Mouse (Mus musculus): ENCODE measurements around the gene Jun. TPM values are rescaled to one million over a fixed set of nuclear protein-coding genes. Genes with fewer than 3 reads are reported as not detected.

Jun gene
- total RNA-seq, 1 experiment, result 16.6 TPM

DNA sequence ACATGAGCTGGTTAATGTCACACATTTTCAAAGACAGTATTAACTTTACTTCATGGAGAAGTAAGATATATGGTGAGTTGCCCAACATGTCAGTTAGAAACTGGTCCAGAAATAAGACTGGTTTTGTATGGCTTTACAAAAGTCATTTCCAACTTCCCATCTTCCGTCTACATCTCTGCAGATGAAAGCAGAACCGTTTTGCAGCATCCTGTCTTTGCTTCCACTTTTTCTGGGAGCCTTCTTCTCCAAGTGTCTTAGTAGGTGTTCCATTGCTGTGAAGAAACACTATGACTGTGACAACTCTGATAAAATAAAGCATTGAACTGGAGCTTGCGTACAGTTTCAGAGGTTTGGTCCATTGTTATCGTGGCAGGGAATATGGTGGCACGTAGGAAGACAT lies 37.0 kb upstream of the Jun start:
- no peak for DNase-seq (ENCODE audit: low read depth, low spot score)
- no peaks in the 10 kb centered on the region for H3K9me3 ChIP-seq (ENCODE audit: control insufficient read depth, insufficient read depth, low read depth, low read length)
- no peak overlapping the region for H3K9ac ChIP-seq (ENCODE audit: insufficient read depth, low read depth, low read length, poor library complexity, severe bottlenecking)
- TF ChIP-seq HCFC1 (IDR thresholded peaks at IDR 0.05; ENCODE audit: borderline replicate concordance, insufficient read depth, low read length) (no peak), CHD2 (IDR thresholded peaks at IDR 0.05; ENCODE audit: low read depth, low read length) (no peak), ZC3H11A (IDR thresholded peaks at IDR 0.05; ENCODE audit: borderline replicate concordance, low read depth, low read length) (no peak), ZNF384 (IDR thresholded peaks at IDR 0.05; ENCODE audit: low read depth, low read length) (no peak), MAFK (IDR thresholded peaks at IDR 0.05; ENCODE audit: insufficient read depth, low read depth, low read length) (no peak)
- no peak overlapping the region for H3K4me3 ChIP-seq (ENCODE audit: insufficient read depth in 1 of 2, low read depth in 1 of 2, low read length in 2 of 2, poor library complexity in 1 of 2, severe bottlenecking in 1 of 2)
- H3K4me1 ChIP-seq (ENCODE audit: control insufficient read depth in 2 of 2, insufficient read depth in 2 of 2, low read length in 2 of 2, poor library complexity in 1 of 2), result no peaks in the 10 kb centered on the region
- in situ Hi-C loops (cut with MboI; ENCODE audit: low sequenced_read_pairs in 2 of 2, unreplicated experiment in 2 of 2), result no loop called here
- H3K36me3 ChIP-seq (ENCODE audit: control insufficient read depth, insufficient read depth, low read length, poor library complexity, severe bottlenecking), result no peaks in the 10 kb centered on the region
- H3K27ac ChIP-seq (ENCODE audit: insufficient read depth, low read depth, low read length, poor library complexity, severe bottlenecking), result no peak overlapping the region

DNA sequence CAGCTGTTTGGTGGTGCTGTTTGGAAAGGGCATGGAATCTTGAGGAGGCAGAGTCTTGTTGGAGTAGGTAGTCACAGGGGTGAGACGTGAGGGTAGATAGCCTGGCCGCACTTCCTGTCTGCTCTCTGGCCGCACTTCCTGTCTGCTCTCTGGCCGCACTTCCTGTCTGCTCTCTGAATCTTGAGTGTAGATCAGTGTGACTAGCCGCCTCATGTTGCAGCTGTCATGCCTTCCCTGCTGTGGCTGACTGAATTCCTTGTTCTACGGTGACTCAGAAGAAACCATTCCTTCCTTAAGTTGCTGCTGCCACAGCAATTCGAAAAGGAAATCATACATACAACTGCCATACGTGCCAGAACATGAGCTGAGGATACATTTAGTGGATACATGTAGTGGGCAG lies 31.9 kb upstream of the Jun start:
- H3K9me3 ChIP-seq (ENCODE audit: control insufficient read depth, insufficient read depth, low read depth, low read length), result no peaks in the 10 kb centered on the region
- DNase-seq (ENCODE audit: low read depth, low spot score), result no peak
- no peaks in the 10 kb centered on the region for H3K36me3 ChIP-seq (ENCODE audit: control insufficient read depth, insufficient read depth, low read length, poor library complexity, severe bottlenecking)
- in situ Hi-C loops (cut with MboI; ENCODE audit: low sequenced_read_pairs in 2 of 2, unreplicated experiment in 2 of 2), result no loop called here
- TF ChIP-seq MAFK (IDR thresholded peaks at IDR 0.05; ENCODE audit: insufficient read depth, low read depth, low read length) (no peak), ZNF384 (IDR thresholded peaks at IDR 0.05; ENCODE audit: low read depth, low read length) (no peak)
- no peaks in the 10 kb centered on the region for H3K4me1 ChIP-seq (ENCODE audit: control insufficient read depth in 2 of 2, insufficient read depth in 2 of 2, low read length in 2 of 2, poor library complexity in 1 of 2)
- H3K27ac ChIP-seq (ENCODE audit: insufficient read depth, low read depth, low read length, poor library complexity, severe bottlenecking), result no peak overlapping the region
- H3K9ac ChIP-seq (ENCODE audit: insufficient read depth, low read depth, low read length, poor library complexity, severe bottlenecking), result no peak overlapping the region
- no peak overlapping the region for H3K4me3 ChIP-seq (ENCODE audit: insufficient read depth in 1 of 2, low read depth in 1 of 2, low read length in 2 of 2, poor library complexity in 1 of 2, severe bottlenecking in 1 of 2)

DNA sequence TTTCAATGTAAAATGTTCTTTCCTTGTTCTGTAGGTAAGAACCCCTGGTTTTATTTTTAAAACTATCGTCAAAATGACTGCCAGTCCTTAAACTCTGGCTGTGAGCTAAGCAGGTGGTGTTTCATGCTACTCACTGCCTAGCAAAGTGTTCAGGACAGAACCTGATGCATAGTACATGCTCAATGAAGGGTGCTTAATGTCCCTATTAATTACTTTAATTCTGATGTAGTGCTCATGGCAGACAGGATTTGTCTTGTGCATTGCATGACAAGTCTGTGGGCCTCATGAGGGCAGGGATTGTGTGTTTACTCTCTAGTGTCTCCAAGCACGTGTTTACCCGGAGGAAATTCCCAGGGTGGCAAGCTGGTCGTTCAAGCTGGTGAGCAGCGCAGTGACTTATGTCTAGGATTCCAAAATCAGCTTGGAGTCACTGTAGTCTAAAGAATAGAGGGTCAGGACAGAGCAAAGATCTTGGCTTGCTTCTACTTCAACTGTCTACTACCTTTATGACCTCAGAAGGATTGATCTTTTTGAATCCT lies 31.2 kb upstream of the Jun start:
- Histone ChIP-seq H3K27ac (ENCODE audit: insufficient read depth, low read depth, low read length, poor library complexity, severe bottlenecking) (no peak overlapping the region), H3K9me3 (ENCODE audit: control insufficient read depth, insufficient read depth, low read depth, low read length) (no peaks in the 10 kb centered on the region), H3K9ac (ENCODE audit: insufficient read depth, low read depth, low read length, poor library complexity, severe bottlenecking) (no peak overlapping the region), H3K36me3 (ENCODE audit: control insufficient read depth, insufficient read depth, low read length, poor library complexity, severe bottlenecking) (no peaks in the 10 kb centered on the region), H3K4me1 (ENCODE audit: control insufficient read depth in 2 of 2, insufficient read depth in 2 of 2, low read length in 2 of 2, poor library complexity in 1 of 2) (no peaks in the 10 kb centered on the region), H3K4me3 (ENCODE audit: insufficient read depth in 1 of 2, low read depth in 1 of 2, low read length in 2 of 2, poor library complexity in 1 of 2, severe bottlenecking in 1 of 2) (no peak overlapping the region)
- DNase-seq (ENCODE audit: low read depth, low spot score), result no peak
- in situ Hi-C loops (cut with MboI; ENCODE audit: low sequenced_read_pairs in 2 of 2, unreplicated experiment in 2 of 2), result no loop called here
- TF ChIP-seq MAFK (IDR thresholded peaks at IDR 0.05; ENCODE audit: insufficient read depth, low read depth, low read length) (no peak), CHD2 (IDR thresholded peaks at IDR 0.05; ENCODE audit: low read depth, low read length) (no peak), ZNF384 (IDR thresholded peaks at IDR 0.05; ENCODE audit: low read depth, low read length) (no peak), ZC3H11A (IDR thresholded peaks at IDR 0.05; ENCODE audit: borderline replicate concordance, low read depth, low read length) (no peak), HCFC1 (IDR thresholded peaks at IDR 0.05; ENCODE audit: borderline replicate concordance, insufficient read depth, low read length) (no peak)

DNA sequence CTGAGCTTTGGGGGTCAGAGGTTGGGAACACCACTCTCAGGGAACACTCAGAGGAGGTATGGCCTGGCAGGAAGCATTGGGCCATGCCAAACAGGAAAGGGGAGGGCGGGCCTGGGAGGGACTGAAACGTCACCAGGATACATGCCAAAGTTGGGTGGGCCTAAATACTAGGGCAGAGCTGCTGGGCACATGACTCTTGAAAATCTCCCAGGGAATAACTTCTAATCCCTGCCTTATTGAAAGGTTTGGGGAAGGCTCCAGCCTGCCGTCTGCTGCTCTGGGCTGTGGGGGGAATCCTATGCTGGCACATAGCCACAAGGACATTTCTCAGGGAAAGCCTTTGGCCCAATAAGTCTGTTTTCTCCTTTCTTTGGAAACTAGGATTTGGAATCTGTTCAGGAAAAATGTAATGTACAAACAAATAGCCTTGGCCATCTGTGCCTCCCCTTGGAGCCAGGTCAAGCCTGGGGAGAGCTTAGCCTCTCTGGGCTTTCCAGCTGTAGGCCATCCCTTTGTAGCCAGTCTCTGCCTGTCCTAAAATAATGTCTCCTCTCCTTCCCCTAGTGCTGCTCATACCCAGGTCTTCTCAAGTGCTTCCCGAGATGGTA lies 30.6 kb upstream of the Jun start:
- Histone ChIP-seq H3K4me3 (ENCODE audit: insufficient read depth in 1 of 2, low read depth in 1 of 2, low read length in 2 of 2, poor library complexity in 1 of 2, severe bottlenecking in 1 of 2) (no peak overlapping the region), H3K4me1 (ENCODE audit: control insufficient read depth in 2 of 2, insufficient read depth in 2 of 2, low read length in 2 of 2, poor library complexity in 1 of 2) (no peaks in the 10 kb centered on the region), H3K9me3 (ENCODE audit: control insufficient read depth, insufficient read depth, low read depth, low read length) (no peaks in the 10 kb centered on the region), H3K36me3 (ENCODE audit: control insufficient read depth, insufficient read depth, low read length, poor library complexity, severe bottlenecking) (no peaks in the 10 kb centered on the region), H3K9ac (ENCODE audit: insufficient read depth, low read depth, low read length, poor library complexity, severe bottlenecking) (no peak overlapping the region), H3K27ac (ENCODE audit: insufficient read depth, low read depth, low read length, poor library complexity, severe bottlenecking) (no peak overlapping the region)
- TF ChIP-seq ZC3H11A (IDR thresholded peaks at IDR 0.05; ENCODE audit: borderline replicate concordance, low read depth, low read length), result no peak
- no peak for TF ChIP-seq ZNF384 (IDR thresholded peaks at IDR 0.05; ENCODE audit: low read depth, low read length)
- in situ Hi-C loops (cut with MboI; ENCODE audit: low sequenced_read_pairs in 2 of 2, unreplicated experiment in 2 of 2), result no loop called here
- DNase-seq (ENCODE audit: low read depth, low spot score), result no peak

DNA sequence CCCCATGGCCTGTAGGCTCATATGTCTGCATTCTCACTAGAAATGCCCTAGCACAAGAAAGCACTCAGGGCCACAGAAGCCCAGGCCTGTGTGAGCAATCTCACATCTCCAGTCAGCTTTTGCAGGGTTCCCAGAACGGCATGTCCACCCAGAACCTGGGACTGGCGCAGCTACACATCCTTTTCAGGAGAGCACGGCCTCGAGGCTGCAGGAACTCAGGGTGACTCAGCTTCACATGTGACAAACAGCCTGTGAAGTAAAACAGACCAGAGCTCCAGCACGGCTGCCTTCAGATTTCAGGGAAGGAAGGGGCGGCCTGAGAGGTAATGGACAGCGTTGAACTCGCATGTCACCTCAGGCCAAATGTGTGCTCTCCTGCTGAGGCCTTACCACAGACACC lies 29.6 kb upstream of the Jun start:
- in situ Hi-C loops (cut with MboI; ENCODE audit: low sequenced_read_pairs in 2 of 2, unreplicated experiment in 2 of 2), result no loop called here

More for the DNA sequence above, 29.6 kb upstream of the Jun start:
- no peak overlapping the region for H3K9ac ChIP-seq (ENCODE audit: insufficient read depth, low read depth, low read length, poor library complexity, severe bottlenecking)
- no peaks in the 10 kb centered on the region for H3K9me3 ChIP-seq (ENCODE audit: control insufficient read depth, insufficient read depth, low read depth, low read length)
- no peak overlapping the region for H3K27ac ChIP-seq (ENCODE audit: insufficient read depth, low read depth, low read length, poor library complexity, severe bottlenecking)
- H3K4me3 ChIP-seq (ENCODE audit: insufficient read depth in 1 of 2, low read depth in 1 of 2, low read length in 2 of 2, poor library complexity in 1 of 2, severe bottlenecking in 1 of 2), result no peak overlapping the region
- TF ChIP-seq ZC3H11A (IDR thresholded peaks at IDR 0.05; ENCODE audit: borderline replicate concordance, low read depth, low read length) (no peak), MAFK (IDR thresholded peaks at IDR 0.05; ENCODE audit: insufficient read depth, low read depth, low read length) (no peak), ZNF384 (IDR thresholded peaks at IDR 0.05; ENCODE audit: low read depth, low read length) (no peak), CHD2 (IDR thresholded peaks at IDR 0.05; ENCODE audit: low read depth, low read length) (no peak), HCFC1 (IDR thresholded peaks at IDR 0.05; ENCODE audit: borderline replicate concordance, insufficient read depth, low read length) (no peak)
- H3K36me3 ChIP-seq (ENCODE audit: control insufficient read depth, insufficient read depth, low read length, poor library complexity, severe bottlenecking), result no peaks in the 10 kb centered on the region
- DNase-seq (ENCODE audit: low read depth, low spot score), result no peak
- H3K4me1 ChIP-seq (ENCODE audit: control insufficient read depth in 2 of 2, insufficient read depth in 2 of 2, low read length in 2 of 2, poor library complexity in 1 of 2), result 0 out of 4 replicates have a peak, but pooled peaks cover 0 to 2% of the 10 kb centered on the region in 2 experiments

All from ES-E14 (cell line).